Mouse (Mus musculus): ENCODE data around the gene Prpf3. TPM values are rescaled to one million over a fixed set of nuclear protein-coding genes. Genes with fewer than 3 reads are reported as not detected.

Gene Prpf3
- polyA plus RNA-seq (2015; fragmentation: Illumina TruSeq; extraction: RNeasy Lipid Tissue Mini Kit (QIAGEN cat#74804); ENCODE audit: insufficient read depth, low replicate concordance) = 62.6 TPM

GRCm38 (mm10) chr3:95855502-95856089 is at the start of gene Prpf3:
Prpf3 (minus strand) TSS chr3:95855885.

DNA sequence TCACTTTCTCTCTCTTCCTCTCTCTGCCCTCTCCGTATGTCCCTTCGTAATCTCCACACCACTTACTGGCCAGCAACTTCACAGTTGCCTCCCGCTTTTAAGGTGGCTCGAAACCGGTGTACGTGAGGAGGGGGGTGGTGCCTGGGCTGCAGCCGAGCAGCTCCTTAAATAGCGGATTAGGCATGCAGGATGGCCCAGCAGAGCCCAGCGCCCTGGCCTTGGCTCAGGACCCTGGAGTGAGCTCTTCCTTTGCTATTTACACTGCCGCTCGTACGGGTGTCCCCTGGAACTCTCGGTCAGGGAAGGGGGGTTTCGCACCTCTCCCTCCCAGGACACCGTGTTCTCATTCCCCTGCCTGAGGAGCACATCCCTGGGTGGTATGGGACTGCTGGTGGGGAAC is 48.9 kb upstream of the Prpf3 start, which contains the start of gene Car14:
TSS of gene Car14 (minus strand) at position 124 of the 400 bp plus-strand sequence.

GRCm38 (mm10) chr3:95893606-95894316 is 38.1 kb upstream of the Prpf3 start, which contains the start of gene Aph1a:
Aph1a (plus strand) TSS chr3:95893969.

GRCm38 (mm10) chr3:95891211-95892065 is 35.8 kb upstream of the Prpf3 start, which contains the start of gene BC028528:
BC028528 (minus strand) TSS chr3:95892005.

DNA sequence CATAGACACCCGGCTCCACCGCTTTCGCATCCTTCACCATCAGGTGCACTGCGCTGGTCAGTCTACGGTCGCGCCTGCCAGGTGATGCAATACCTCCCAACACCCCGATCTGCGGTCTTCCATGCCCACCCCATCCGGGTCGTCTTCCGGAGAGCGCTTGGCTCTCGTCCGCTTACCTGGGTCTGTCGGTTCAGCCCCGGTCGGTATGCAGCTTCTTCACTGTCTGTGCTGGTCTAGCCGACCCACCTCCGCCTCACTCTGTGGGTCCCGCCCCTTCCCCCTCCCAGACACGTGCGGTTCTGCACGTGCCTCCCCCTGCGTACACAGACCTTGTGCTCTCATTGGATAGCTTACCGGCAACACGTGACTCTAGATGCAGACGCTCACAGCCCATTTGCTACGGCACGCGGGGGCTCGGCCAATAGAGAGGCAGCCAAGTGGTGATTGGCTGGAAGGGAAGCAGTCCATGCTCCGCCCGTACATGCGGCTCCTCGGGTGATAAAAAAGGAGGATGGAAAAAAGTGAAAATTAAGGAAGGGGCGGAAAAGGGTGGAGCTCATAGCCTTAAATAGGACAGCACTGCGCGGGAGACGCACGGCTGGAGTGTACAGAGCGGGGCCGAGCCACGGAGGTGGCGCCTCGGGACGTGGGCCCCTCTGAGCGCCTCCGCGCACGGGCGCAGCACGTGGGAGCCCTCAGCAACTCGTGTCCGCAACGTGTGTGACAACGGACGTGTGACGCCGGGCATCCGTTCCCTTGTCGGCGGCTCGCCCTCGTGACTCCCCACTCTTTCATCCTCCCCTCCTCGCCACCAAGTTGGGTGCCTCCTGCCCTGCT is 26.5 kb upstream of the Prpf3 start, which contains the start of gene Ciart:
TSS of gene Ciart (minus strand) at position 273 of the 837 bp plus-strand sequence.

DNA sequence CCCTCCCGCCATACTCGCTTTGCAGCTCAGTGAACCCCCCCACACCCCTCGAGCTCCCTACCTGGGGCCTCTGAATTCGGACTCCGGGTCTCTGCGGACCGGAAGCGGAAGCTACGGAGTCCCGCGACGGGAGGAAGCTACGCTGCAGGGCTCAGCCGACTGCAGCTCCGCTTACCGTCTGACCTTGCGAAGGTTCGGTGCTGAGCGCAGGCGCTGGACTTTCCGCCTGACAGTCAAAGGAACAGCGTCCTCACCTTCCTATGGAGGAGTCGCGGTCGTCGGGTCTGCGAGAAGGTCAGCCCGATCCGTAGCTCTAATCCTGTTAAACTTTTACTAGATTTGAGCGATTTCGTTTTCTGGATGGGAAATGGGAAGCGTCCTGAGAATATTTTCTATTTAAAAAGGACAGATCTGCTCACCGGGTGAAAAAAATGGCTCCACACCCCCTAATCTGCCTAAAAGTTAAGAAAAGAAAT is 15.7 kb upstream of the Prpf3 start, which contains the start of gene Mrps21:
TSS of gene Mrps21 (minus strand) at position 128 of the 476 bp plus-strand sequence.

DNA sequence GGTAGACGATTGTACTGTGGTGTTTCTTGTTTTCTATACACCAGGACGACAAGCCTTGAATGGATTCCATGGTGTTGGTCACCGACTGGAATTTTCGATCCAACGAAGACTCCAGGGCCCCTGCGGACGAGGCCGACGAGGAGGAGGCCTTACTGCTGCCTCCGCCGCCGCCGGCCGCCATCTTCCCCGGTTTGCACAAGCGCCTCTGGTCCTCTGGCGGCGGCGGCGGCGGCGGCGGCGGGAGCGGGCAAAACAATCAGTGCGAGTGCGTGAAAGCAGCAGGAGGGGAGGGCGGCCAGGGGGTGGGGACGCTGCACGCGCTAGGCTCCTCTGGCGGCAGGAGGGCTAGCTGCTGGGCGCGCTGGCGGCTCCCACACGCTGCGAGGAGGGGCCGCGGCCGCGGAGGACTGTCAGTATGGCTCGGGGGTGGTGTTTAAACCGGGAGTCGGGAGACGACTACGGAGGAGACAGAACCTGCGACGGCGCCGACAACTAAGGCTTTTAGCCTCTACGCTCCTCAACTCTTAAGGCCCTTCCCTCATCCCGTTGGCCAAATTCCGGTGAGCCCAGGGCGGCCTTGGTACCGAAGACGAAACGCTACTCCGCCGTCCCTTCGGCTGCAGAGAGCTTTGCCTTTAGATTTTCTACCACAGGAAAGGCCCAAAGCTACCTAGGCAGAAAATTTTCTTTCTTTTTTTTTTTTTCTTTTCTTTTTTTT is 37.0 kb downstream of the Prpf3 start, which contains the start of gene Rprd2:
TSS of gene Rprd2 (minus strand) at position 293 of the 718 bp plus-strand sequence.

Other genes with a start within 250 kb of the Prpf3 start
- gene Ensa, start 230.9 kb downstream of the Prpf3 start, polyA plus RNA-seq (2015; fragmentation: Illumina TruSeq; extraction: RNeasy Lipid Tissue Mini Kit (QIAGEN cat#74804); ENCODE audit: insufficient read depth, low replicate concordance) = 111 TPM
- 594 TPM for gene Mcl1, start 197.1 kb downstream of the Prpf3 start, polyA plus RNA-seq (2015; fragmentation: Illumina TruSeq; extraction: RNeasy Lipid Tissue Mini Kit (QIAGEN cat#74804); ENCODE audit: insufficient read depth, low replicate concordance)
- gene Adamtsl4, start 168.0 kb downstream of the Prpf3 start, polyA plus RNA-seq (2015; fragmentation: Illumina TruSeq; extraction: RNeasy Lipid Tissue Mini Kit (QIAGEN cat#74804); ENCODE audit: insufficient read depth, low replicate concordance) = 2.2 TPM
- gene Ecm1, start 116.3 kb downstream of the Prpf3 start, polyA plus RNA-seq (2015; fragmentation: Illumina TruSeq; extraction: RNeasy Lipid Tissue Mini Kit (QIAGEN cat#74804); ENCODE audit: insufficient read depth, low replicate concordance) = 22.0 TPM
- 43.4 TPM for gene Tars2, start 95.7 kb downstream of the Prpf3 start, polyA plus RNA-seq (2015; fragmentation: Illumina TruSeq; extraction: RNeasy Lipid Tissue Mini Kit (QIAGEN cat#74804); ENCODE audit: insufficient read depth, low replicate concordance)
- 42.6 TPM for gene Rprd2, start 37.0 kb downstream of the Prpf3 start, polyA plus RNA-seq (2015; fragmentation: Illumina TruSeq; extraction: RNeasy Lipid Tissue Mini Kit (QIAGEN cat#74804); ENCODE audit: insufficient read depth, low replicate concordance)
- gene Mrps21, start 15.6 kb upstream of the Prpf3 start, polyA plus RNA-seq (2015; fragmentation: Illumina TruSeq; extraction: RNeasy Lipid Tissue Mini Kit (QIAGEN cat#74804); ENCODE audit: insufficient read depth, low replicate concordance) = 111 TPM
- 3.2 TPM for gene Ciart, start 26.4 kb upstream of the Prpf3 start, polyA plus RNA-seq (2015; fragmentation: Illumina TruSeq; extraction: RNeasy Lipid Tissue Mini Kit (QIAGEN cat#74804); ENCODE audit: insufficient read depth, low replicate concordance)
- 124 TPM for gene BC028528, start 36.1 kb upstream of the Prpf3 start, polyA plus RNA-seq (2015; fragmentation: Illumina TruSeq; extraction: RNeasy Lipid Tissue Mini Kit (QIAGEN cat#74804); ENCODE audit: insufficient read depth, low replicate concordance)
- 51.8 TPM for gene Aph1a, start 38.1 kb upstream of the Prpf3 start, polyA plus RNA-seq (2015; fragmentation: Illumina TruSeq; extraction: RNeasy Lipid Tissue Mini Kit (QIAGEN cat#74804); ENCODE audit: insufficient read depth, low replicate concordance)
- gene Car14, start 48.8 kb upstream of the Prpf3 start, polyA plus RNA-seq (2015; fragmentation: Illumina TruSeq; extraction: RNeasy Lipid Tissue Mini Kit (QIAGEN cat#74804); ENCODE audit: insufficient read depth, low replicate concordance) = not detected
- 154 TPM for gene Anp32e, start 73.4 kb upstream of the Prpf3 start, polyA plus RNA-seq (2015; fragmentation: Illumina TruSeq; extraction: RNeasy Lipid Tissue Mini Kit (QIAGEN cat#74804); ENCODE audit: insufficient read depth, low replicate concordance)
- gene Plekho1, start 140.1 kb upstream of the Prpf3 start, polyA plus RNA-seq (2015; fragmentation: Illumina TruSeq; extraction: RNeasy Lipid Tissue Mini Kit (QIAGEN cat#74804); ENCODE audit: insufficient read depth, low replicate concordance) = 109 TPM
- 36.0 TPM for gene Vps45, start 202.6 kb upstream of the Prpf3 start, polyA plus RNA-seq (2015; fragmentation: Illumina TruSeq; extraction: RNeasy Lipid Tissue Mini Kit (QIAGEN cat#74804); ENCODE audit: insufficient read depth, low replicate concordance)
- gene Otud7b, start 248.6 kb upstream of the Prpf3 start, polyA plus RNA-seq (2015; fragmentation: Illumina TruSeq; extraction: RNeasy Lipid Tissue Mini Kit (QIAGEN cat#74804); ENCODE audit: insufficient read depth, low replicate concordance) = 20.5 TPM

Data from spleen, adult 10 weeks (tissue).